Mouse (Mus musculus) hindbrain, embryonic 11.5 days (tissue): Measurements from ENCODE around the gene Pwp2. TPM values are rescaled to one million over a fixed set of nuclear protein-coding genes. Genes with fewer than 3 reads are reported as not detected.
"Not testable (repeated sequence)": the region's sequence is repeated elsewhere in the genome, so short reads cannot be mapped to it uniquely, and the experiment has no call there.

ENCODE experiments used
- ATAC-seq: fragments of 200-750 bp; cut with Nextera tagmentation; 2 replicates; pipeline ENCODE4 v1.8.0; 2017; ENCODE audit warnings: mild to moderate bottlenecking, moderate TSS enrichment, moderate library complexity; ENCODE audit not compliant: low FRiP score
- DNase-seq: peaks from one replicate; pipeline ENCODE4 v3.0.0-alpha.2; 2015; ENCODE audit warnings: low spot score
- H3K27ac ChIP-seq: fragments of 300-500 bp; sonication (generic); 2 replicates; pipeline ENCODE4 v1.5.1; 2014; ENCODE audit warnings: mild to moderate bottlenecking, low read depth, low read length
- H3K27me3 ChIP-seq: fragments of 300-500 bp; sonication (generic); 2 replicates; pipeline ENCODE4 v1.6.1; 2014; ENCODE audit warnings: mild to moderate bottlenecking, low read length, moderate library complexity, mixed read lengths; ENCODE audit not compliant: control insufficient read depth, insufficient read depth
- H3K36me3 ChIP-seq: fragments of 300-500 bp; sonication (generic); 2 replicates; pipeline ENCODE4 v1.6.1; 2014; ENCODE audit warnings: mild to moderate bottlenecking, low read length, moderate library complexity, mixed read lengths; ENCODE audit not compliant: control insufficient read depth, insufficient read depth
- H3K4me1 ChIP-seq: fragments of 300-500 bp; sonication (generic); replicated peaks from 2 replicates; pipeline ENCODE4 v1.6.1; 2014; ENCODE audit warnings: low read length, mixed read lengths; ENCODE audit not compliant: control insufficient read depth, insufficient read depth
- H3K4me2 ChIP-seq: fragments of 300-500 bp; sonication (generic); replicated peaks from 2 replicates; pipeline ENCODE4 v1.6.1; 2014; ENCODE audit warnings: mild to moderate bottlenecking, low read depth, low read length
- H3K4me3 ChIP-seq: fragments of 300-500 bp; sonication (generic); 2 replicates; pipeline ENCODE4 v1.5.1; 2014; ENCODE audit warnings: low read depth, low read length
- H3K9ac ChIP-seq: fragments of 300-500 bp; sonication (generic); 2 replicates; pipeline ENCODE4 v1.6.1; 2014; ENCODE audit warnings: low read depth, low read length
- H3K9me3 ChIP-seq: fragments of 300-500 bp; sonication (generic); 2 replicates; pipeline ENCODE4 v1.6.1; 2016; ENCODE audit warnings: low read length; ENCODE audit not compliant: control insufficient read depth
- WGBS: fragments of 180-500 bp; shearing (Covaris S2); extraction: QIAGEN DNeasy Blood & Tissue Kit; methylation state at CpG from one replicate; pipeline ENCODE4 v1.1.7; 2014; 5-methylcytosine and 5-hydroxymethylcytosine counted together
- polyA plus RNA-seq: library from polyadenylated mRNA; unstranded; fragments of >200 nt; fragmentation: Nextera tagmentation; extraction: Ambion mirVana; gene quantifications from 2 replicates; pipeline ENCODE4 v1.2.1, GENCODE M21; 2014

Gene Pwp2
- polyA plus RNA-seq, 1 experiment from 2014 or later, result 14.1 TPM

- Histone ChIP-seq H3K27ac (no peak overlapping the region), H3K4me3 (no peak overlapping the region), H3K4me2 (no peak overlapping the region), H3K4me1 (0 out of 2 replicates have a peak, but pooled peaks cover 2% of the 10 kb centered on the region), H3K36me3 (no peaks in the 10 kb centered on the region), H3K27me3 (no peaks in the 10 kb centered on the region), H3K9ac (no peak overlapping the region), H3K9me3 (no peaks in the 10 kb centered on the region)
- DNase-seq (no peak), ATAC-seq (no peak)
- WGBS, result 73% methylated on average over 4 of the region's 4 CpGs
Measured at GRCm38 (mm10) chr10:78129998-78130397, 55.0 kb downstream of the Pwp2 start.

GRCm38 (mm10) chr10:78129423-78129822, 55.5 kb downstream of the Pwp2 start:
- WGBS, result 56% methylated on average over 11 of the region's 11 CpGs
- Histone ChIP-seq H3K4me1 (no peaks in the 10 kb centered on the region), H3K27me3 (no peaks in the 10 kb centered on the region), H3K9me3 (no peaks in the 10 kb centered on the region), H3K36me3 (no peaks in the 10 kb centered on the region), H3K27ac (no peak overlapping the region), H3K4me2 (no peak overlapping the region), H3K4me3 (no peak overlapping the region), H3K9ac (no peak overlapping the region)
- DNase-seq (no peak), ATAC-seq (no peak)

GRCm38 (mm10) chr10:78128647-78129046, 56.3 kb downstream of the Pwp2 start:
- 66% methylated on average over 2 of the region's 2 CpGs for WGBS
- Histone ChIP-seq H3K9me3 (no peaks in the 10 kb centered on the region), H3K27ac (no peak overlapping the region), H3K36me3 (no peaks in the 10 kb centered on the region), H3K9ac (no peak overlapping the region), H3K4me1 (no peaks in the 10 kb centered on the region), H3K4me3 (no peak overlapping the region), H3K4me2 (no peak overlapping the region), H3K27me3 (no peaks in the 10 kb centered on the region)
- ATAC-seq, result no peak
- DNase-seq, result no peak

- no peak overlapping the region for H3K4me2 ChIP-seq
- no peaks in the 10 kb centered on the region for H3K9me3 ChIP-seq
- no peak overlapping the region for H3K4me3 ChIP-seq
- no peak overlapping the region for H3K27ac ChIP-seq
- ATAC-seq (no peak), DNase-seq (no peak)
- no peak overlapping the region for H3K9ac ChIP-seq
- no peaks in the 10 kb centered on the region for H3K36me3 ChIP-seq
- 82% methylated on average over 1 of the region's 1 CpGs for WGBS
- H3K27me3 ChIP-seq, result no peaks in the 10 kb centered on the region
- H3K4me1 ChIP-seq, result no peaks in the 10 kb centered on the region
Measured at GRCm38 (mm10) chr10:78127931-78128330, 57.0 kb downstream of the Pwp2 start.

GRCm38 (mm10) chr10:78127046-78127870, 57.7 kb downstream of the Pwp2 start:
- Histone ChIP-seq H3K9me3 (no peaks in the 10 kb centered on the region), H3K4me3 (no peak overlapping the region), H3K9ac (no peak overlapping the region), H3K36me3 (no peaks in the 10 kb centered on the region), H3K27me3 (no peaks in the 10 kb centered on the region), H3K4me2 (no peak overlapping the region), H3K4me1 (no peaks in the 10 kb centered on the region), H3K27ac (no peak overlapping the region)
- ATAC-seq (no peak), DNase-seq (no peak)
- 75% methylated on average over 9 of the region's 9 CpGs for WGBS

GRCm38 (mm10) chr10:78126311-78126710, 58.6 kb downstream of the Pwp2 start:
- Histone ChIP-seq H3K9ac (no peak overlapping the region), H3K4me3 (no peak overlapping the region), H3K9me3 (no peaks in the 10 kb centered on the region), H3K4me1 (no peaks in the 10 kb centered on the region), H3K27ac (no peak overlapping the region), H3K27me3 (no peaks in the 10 kb centered on the region), H3K36me3 (no peaks in the 10 kb centered on the region), H3K4me2 (no peak overlapping the region)
- WGBS, result 94% methylated on average over 5 of the region's 5 CpGs
- DNase-seq (no peak), ATAC-seq (no peak)

- H3K27me3 ChIP-seq, H3K4me3 ChIP-seq, H3K4me1 ChIP-seq, H3K9me3 ChIP-seq, H3K4me2 ChIP-seq, H3K36me3 ChIP-seq, H3K27ac ChIP-seq, DNase-seq, H3K9ac ChIP-seq, ATAC-seq: not testable (repeated sequence)
- WGBS, result 72% methylated on average over 8 of the region's 8 CpGs
Measured at GRCm38 (mm10) chr10:78125061-78125460, 59.9 kb downstream of the Pwp2 start.

GRCm38 (mm10) chr10:78124137-78124536, 60.8 kb downstream of the Pwp2 start:
- H3K36me3 ChIP-seq, H3K4me1 ChIP-seq, H3K4me2 ChIP-seq, H3K9ac ChIP-seq, DNase-seq, H3K27me3 ChIP-seq, H3K9me3 ChIP-seq, ATAC-seq, H3K27ac ChIP-seq, H3K4me3 ChIP-seq: not testable (repeated sequence)
- 61% methylated on average over 6 of the region's 6 CpGs for WGBS
